Mouse (Mus musculus) spleen, adult 2 months (tissue): ENCODE data around the gene Nck1.

Source experiments
- CTCF ChIP-seq: fragments of 200-500 bp; IDR thresholded peaks from 2 replicates; pipeline ENCODE4 v1.5.1; 2011; ENCODE audit warnings: mild to moderate bottlenecking, inconsistent platforms; ENCODE audit not compliant: insufficient read depth, insufficient read length, insufficient replicate concordance; ENCODE audit errors: extremely low read depth
- POLR2A ChIP-seq: fragments of 200-500 bp; IDR thresholded peaks from 2 replicates; pipeline ENCODE4 v1.6.1; 2011; ENCODE audit warnings: low read depth, low read length, inconsistent platforms

GRCm38 (mm10) chr9:100534686-100535085 is 11.2 kb downstream of the Nck1 start:
- TF ChIP-seq CTCF (no peak), POLR2A (no peak)
